Mouse (Mus musculus) E14TG2a.4 (cell line): ENCODE data around the gene St14.

Source experiments
- H3K27me3 ChIP-seq: 2 replicates; pipeline ENCODE4 v1.6.1; 2014; ENCODE audit warnings: low read length, control low read depth; ENCODE audit not compliant: insufficient read depth
- H3K36me3 ChIP-seq: 2 replicates; pipeline ENCODE4 v1.6.1; 2014; ENCODE audit warnings: low read length, control low read depth; ENCODE audit not compliant: insufficient read depth
- H3K4me1 ChIP-seq: replicated peaks from 2 replicates; pipeline ENCODE4 v1.6.1; 2014; ENCODE audit warnings: low read depth, low read length, control low read depth
- H3K4me3 ChIP-seq: replicated peaks from 2 replicates; pipeline ENCODE4 v1.5.1; 2014; ENCODE audit warnings: mild to moderate bottlenecking, low read length
- H3K9me3 ChIP-seq: 2 replicates; pipeline ENCODE4 v1.6.1; 2014; ENCODE audit warnings: low read length, control low read depth
- CTCF ChIP-seq: conservative IDR thresholded peaks from 2 replicates; pipeline ENCODE4 v1.5.1; 2014; ENCODE audit warnings: low read length
- NANOG ChIP-seq: IDR thresholded peaks from 2 replicates; pipeline ENCODE4 v1.6.1; 2014; ENCODE audit warnings: borderline replicate concordance, low read length, mixed read lengths
- POU5F1 ChIP-seq: IDR thresholded peaks from 2 replicates; pipeline ENCODE4 v1.6.1; 2014; ENCODE audit warnings: low read length, borderline replicate concordance

St14 gene

DNA sequence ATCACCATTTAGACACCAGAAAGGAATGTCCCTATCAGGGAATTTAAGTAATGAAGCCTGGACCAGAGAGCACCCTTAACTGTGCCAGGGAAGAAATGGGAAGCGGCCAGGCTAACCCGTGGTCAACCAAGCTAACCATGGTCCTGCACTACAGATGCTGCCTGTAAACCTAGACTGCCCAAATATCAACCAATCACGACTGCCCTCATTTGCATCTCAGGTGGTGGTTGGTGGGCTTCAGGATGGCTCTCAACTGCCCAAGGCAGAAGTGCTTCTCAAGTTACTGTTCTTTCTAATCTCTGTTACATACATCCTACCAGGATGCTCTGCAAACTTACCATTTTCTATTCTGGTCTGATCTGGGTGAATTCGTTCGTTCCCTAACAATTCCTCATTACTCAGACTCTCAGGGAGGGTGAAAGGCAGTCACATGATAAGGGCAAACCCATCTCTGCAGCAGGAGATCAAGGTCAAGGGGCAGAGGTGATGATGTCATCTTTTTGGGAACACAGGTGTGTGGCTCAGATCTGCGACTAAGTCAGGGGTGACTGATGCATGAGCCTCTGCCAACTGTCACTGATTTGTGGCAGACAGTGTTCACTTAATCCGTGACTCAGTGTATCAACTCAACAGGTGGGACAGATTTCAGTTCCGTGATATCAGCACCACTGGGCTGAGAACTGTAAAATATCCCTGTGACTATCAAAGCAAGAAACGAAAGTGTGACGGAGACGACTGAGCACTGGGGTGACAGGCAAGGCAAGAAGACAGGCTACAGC, 12.9 kb downstream of the St14 start:
- Histone ChIP-seq H3K4me1 (peaks cover 87% of the 10 kb centered on the region), H3K4me3 (peak overlapping the region; percentile 67), H3K9me3 (no peaks in the 10 kb centered on the region), H3K36me3 (no peaks in the 10 kb centered on the region; the same call in 1 of the 2 replicates), H3K27me3 (no peaks in the 10 kb centered on the region)
- peak; percentile 39; the same call in 1 of the 2 replicates for TF ChIP-seq NANOG
- TF ChIP-seq CTCF: no peak

DNA sequence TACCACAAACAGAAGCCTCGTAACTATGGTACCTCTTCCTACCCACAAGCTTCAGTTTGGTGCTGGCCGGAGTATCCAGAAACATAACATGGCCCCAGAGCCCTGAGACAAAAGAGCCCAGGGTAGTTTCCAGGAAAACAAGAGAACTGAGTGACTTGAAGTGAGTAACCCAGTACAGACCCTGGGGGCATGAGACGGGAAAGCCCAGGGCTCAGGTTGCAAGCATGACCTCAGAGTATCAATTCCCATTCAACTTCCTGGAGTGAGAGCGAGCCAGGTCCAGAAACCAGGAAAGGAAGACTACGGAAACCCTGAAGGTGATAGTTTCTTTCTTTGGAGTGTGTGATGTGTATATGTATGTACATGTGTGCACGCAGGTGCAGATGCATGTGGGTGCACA, 14.2 kb downstream of the St14 start:
- Histone ChIP-seq H3K27me3 (no peaks in the 10 kb centered on the region), H3K4me1 (peaks cover 76% of the 10 kb centered on the region), H3K9me3 (no peaks in the 10 kb centered on the region), H3K4me3 (peak overlapping the region; percentile 51), H3K36me3 (no peaks in the 10 kb centered on the region)
- TF ChIP-seq NANOG (no peak), CTCF (no peak), POU5F1 (no peak)

- Histone ChIP-seq H3K9me3 (no peaks in the 10 kb centered on the region), H3K36me3 (no peaks in the 10 kb centered on the region), H3K27me3 (no peaks in the 10 kb centered on the region), H3K4me3 (peak overlapping the region; percentile 51), H3K4me1 (peaks cover 72% of the 10 kb centered on the region)
- TF ChIP-seq POU5F1: no peak
- no peak for TF ChIP-seq CTCF
- TF ChIP-seq NANOG: no peak
Observed at GRCm38 (mm10) chr9:31117088-31117487, 14.6 kb downstream of the St14 start.

- Histone ChIP-seq H3K4me3 (no peak overlapping the region), H3K9me3 (no peaks in the 10 kb centered on the region), H3K36me3 (no peaks in the 10 kb centered on the region), H3K27me3 (no peaks in the 10 kb centered on the region), H3K4me1 (peaks cover 57% of the 10 kb centered on the region)
- TF ChIP-seq CTCF (no peak), NANOG (no peak), POU5F1 (no peak)
Observed at GRCm38 (mm10) chr9:31115586-31115985, 16.1 kb downstream of the St14 start.

DNA sequence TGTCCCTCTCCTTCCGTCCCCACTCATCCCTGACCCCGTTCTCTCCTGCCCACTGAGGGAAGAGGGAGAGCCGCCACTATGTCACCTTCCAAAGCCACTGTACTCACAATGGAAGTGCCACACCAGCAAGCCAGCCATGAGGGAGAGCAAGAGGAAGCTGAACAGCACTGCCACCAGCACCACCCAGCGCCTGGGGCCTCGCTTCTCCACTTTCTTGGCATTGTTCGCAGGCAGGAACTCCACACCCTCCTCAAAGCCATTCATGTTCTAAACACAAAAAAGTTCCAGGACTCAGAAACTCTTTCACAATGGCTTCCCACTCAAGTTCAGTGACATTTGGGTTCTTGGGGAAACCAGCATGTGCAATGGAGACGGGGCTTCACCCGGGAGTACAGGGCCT, 23.2 kb downstream of the St14 start:
- no peaks in the 10 kb centered on the region for H3K9me3 ChIP-seq
- peaks cover 30% of the 10 kb centered on the region for H3K36me3 ChIP-seq
- H3K4me3 ChIP-seq: peak overlapping the region; percentile 35
- TF ChIP-seq NANOG (no peak), POU5F1 (no peak), CTCF (no peak)
- H3K4me1 ChIP-seq: peaks cover 37% of the 10 kb centered on the region
- H3K27me3 ChIP-seq: no peaks in the 10 kb centered on the region

DNA sequence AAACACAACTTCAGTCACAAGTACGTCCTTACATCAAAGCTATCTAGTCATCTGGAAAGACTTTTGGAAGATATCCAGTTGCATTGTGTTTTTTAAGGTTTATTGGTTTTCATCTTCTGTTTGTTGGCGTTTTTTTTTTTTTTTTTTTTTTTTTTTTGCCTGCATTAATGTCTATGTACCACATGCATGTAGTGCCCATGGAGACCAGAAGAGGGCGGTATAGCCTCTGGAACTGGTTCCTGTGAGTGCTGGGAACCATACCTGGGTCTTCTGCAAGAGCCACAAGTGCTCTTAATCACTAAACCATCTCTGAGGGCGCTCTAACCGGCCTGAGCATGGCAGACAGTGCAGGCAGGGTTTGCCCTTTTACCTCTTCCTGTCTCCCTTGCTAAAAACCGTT, 33.5 kb downstream of the St14 start:
- no peak for TF ChIP-seq NANOG
- TF ChIP-seq POU5F1: no peak
- TF ChIP-seq CTCF: peak; percentile 79
- peaks cover 41% of the 10 kb centered on the region for H3K4me1 ChIP-seq
- no peaks in the 10 kb centered on the region for H3K27me3 ChIP-seq

GRCm38 (mm10) chr9:31097088-31098082, 34.3 kb downstream of the St14 start:
- TF ChIP-seq CTCF: no peak
- TF ChIP-seq POU5F1: no peak
- TF ChIP-seq NANOG: no peak
- H3K9me3 ChIP-seq: no peaks in the 10 kb centered on the region
- H3K4me3 ChIP-seq: no peak overlapping the region
- H3K36me3 ChIP-seq: peaks cover 80% of the 10 kb centered on the region
- peaks cover 43% of the 10 kb centered on the region for H3K4me1 ChIP-seq
- no peaks in the 10 kb centered on the region for H3K27me3 ChIP-seq

More for the DNA sequence above, 33.5 kb downstream of the St14 start:
- Histone ChIP-seq H3K36me3 (peaks cover 79% of the 10 kb centered on the region), H3K4me3 (no peak overlapping the region), H3K9me3 (no peaks in the 10 kb centered on the region)

DNA sequence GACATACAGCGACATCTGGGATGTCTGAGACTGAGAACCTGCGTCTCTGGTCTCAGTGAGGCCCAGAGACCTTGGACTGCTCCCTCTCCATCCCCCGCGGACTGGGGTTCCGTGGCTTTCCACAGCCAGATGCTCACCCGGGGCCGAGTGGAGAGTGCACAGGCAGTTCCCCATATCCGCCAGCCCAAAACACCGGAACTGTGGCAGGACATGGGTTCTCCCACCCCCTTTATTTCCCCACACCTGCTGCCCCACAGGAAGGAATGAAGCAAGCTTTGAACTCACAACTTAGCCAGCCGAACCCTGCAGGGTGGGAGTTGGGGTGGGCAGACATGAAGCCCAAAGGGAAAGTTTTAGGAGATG, 38.8 kb downstream of the St14 start:
- TF ChIP-seq NANOG (no peak), POU5F1 (no peak), CTCF (no peak)
- H3K36me3 ChIP-seq: peaks cover 77% of the 10 kb centered on the region
- H3K4me1 ChIP-seq: peaks cover 54% of the 10 kb centered on the region
- peak overlapping the region; percentile 41 for H3K4me3 ChIP-seq
- no peaks in the 10 kb centered on the region for H3K9me3 ChIP-seq
- peaks cover 13% of the 10 kb centered on the region for H3K27me3 ChIP-seq
